Mouse (Mus musculus): ENCODE measurements around the gene Ptprq.

Gene Ptprq

DNA sequence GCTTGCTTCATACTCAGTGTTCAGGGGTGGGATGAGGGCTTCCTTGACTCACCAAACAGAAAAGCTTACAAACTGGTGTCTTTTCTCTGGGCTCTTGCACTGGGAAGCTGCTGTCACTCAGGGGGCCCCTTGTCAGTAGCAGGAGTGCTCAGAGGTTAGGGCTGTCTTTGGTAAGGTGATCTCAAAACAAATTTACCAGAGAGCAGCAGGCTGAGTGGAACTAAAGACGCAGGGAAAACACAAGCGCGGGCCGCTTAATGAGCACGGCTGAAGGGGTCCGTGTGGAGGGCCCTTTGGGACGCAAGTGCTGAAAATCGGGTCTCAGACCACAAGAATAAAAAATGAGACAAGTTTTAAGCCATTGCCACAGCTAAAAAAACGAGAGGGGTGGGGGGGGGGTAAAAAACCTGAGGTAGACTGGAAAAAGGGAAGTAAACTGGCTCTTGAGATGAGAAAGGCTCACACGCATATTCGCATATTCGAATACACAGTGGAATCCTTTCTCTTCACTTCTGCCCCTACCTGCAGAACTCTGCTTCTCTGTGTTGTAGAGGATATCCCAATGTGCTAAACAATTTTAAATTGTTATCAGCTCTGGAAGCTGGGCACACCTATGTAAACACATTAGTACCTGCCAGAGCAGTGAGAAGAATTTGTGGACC is 231.1 kb downstream of the Ptprq start:
- DNase-seq (ENCODE audit: low spot score): no peak

DNA sequence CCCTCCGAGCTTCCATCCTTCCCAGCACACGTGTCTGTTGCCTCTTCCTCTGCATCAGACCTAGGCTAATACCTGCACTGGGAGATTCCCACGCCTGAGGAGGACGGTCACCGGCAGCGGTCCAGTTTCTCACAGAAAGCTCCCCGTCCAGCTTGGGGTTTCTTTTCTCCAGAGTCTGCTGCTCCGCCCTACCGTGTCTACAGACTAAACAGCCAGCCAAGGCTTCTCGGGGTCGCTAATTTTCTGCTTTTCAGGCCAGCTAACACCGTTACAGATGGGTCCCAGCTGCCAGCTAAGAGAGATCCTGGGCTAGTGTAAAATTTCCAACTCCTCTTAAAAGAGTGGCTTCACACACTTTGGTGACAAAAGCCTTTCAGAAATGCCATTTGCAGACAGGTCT is 233.1 kb downstream of the Ptprq start:
- no peak for DNase-seq (ENCODE audit: low spot score)

DNA sequence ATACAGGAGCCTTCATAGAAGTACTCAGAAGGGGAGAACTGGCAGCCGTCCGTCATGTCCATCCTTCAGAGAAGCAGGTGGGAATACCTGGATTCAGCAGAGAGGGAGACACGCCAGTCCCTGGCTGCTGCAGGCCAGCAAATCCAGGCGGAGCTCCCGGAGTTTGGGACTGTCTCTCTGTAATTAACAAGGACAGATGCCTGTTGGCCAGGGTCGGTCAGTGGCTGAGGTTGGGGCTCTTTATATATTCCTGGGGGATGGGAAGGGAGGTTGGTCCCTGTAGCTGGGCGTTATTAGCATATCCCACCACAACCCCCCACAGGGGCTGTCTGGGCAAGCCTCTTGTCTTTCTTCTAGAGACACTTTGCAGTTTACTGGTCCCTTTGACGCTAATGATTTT is 234.0 kb downstream of the Ptprq start, which contains the start of gene Myf5:
TSS of gene Myf5 (minus strand) at position 265 of the 400 bp plus-strand sequence.
- DNase-seq (ENCODE audit: low spot score): no peak

DNA sequence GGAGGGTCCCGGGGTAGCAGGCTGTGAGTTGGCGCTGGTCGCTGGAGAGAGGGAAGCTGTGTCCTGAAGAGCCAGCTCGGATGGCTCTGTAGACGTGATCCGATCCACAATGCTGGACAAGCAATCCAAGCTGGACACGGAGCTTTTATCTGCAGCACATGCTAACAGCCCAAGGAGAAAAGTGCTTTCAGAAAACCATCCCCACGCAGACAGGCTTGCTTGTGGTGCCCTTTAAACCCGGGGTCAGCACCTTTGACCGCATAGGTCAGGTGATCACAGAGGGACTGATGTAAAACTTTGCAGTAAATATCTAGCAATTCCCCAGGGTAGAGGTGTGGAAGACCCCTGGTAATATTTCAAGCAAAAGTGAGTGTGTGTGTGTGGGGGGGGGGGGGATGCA is 235.8 kb downstream of the Ptprq start:
- no peak for DNase-seq (ENCODE audit: low spot score)

DNA sequence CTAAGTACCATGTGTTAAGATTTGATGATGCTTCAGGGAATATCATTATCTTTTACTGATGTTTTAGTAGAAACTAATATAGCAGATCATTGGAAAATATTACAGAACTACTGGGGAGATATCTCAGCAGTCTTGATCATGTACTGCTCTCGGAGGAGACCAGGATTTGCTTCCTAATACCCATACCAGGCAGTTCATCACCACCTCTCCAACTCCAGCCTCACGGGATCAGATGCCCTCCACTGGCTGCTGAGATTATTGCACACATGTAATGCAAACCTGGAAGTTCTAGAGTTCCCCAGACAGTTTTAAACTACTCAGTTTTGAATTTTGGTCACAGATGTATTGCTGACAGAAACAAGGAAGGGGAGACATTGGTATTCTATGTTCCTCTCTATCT is 246.4 kb downstream of the Ptprq start:
- no peak for DNase-seq (ENCODE audit: low spot score)

DNA sequence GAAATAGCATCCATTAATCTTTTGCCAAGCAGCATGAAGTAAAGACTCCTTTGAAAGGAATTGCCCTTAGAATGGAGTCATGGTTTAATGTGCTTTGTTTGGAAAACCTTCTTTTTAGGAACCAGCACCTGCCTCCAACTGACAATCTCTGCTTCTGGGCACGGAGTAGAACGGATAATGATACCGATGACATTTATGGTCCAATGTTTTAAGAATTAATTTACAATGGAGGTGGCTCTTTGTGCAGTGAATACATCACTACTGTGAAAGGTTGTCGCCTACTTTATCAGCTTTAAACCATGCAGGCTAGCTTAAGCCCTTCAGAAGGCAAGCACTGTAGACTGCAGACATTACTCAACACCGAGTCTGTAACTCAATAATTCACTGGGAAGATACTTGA is 248.1 kb downstream of the Ptprq start:
- DNase-seq (ENCODE audit: low spot score): no peak

DNA sequence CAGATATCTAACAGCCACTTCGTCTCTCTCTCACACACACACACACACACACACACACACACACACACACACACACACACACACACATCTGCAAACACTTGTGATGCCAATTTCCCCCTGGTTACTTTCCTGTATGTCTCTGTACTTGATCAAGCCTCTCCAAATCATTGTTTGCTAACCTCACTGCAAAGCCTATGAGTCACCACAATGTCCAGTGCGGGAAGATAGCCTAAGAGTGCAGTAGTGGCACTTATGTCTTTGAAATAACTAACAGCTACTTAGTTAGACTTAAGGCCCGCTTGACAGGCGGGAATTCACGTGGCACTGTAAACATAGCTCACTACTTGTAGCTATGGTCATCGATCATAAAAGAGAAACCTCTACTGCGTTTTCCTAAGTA is 252.0 kb downstream of the Ptprq start:
- DNase-seq (ENCODE audit: low spot score): no peak

Measured in urinary bladder, postnatal 25 days (tissue).